Mouse (Mus musculus): ENCODE data around the gene Spsb4.

The Spsb4 gene

GRCm38 (mm10) chr9:96980037-96980997 is 38.3 kb downstream of the Spsb4 start:
- in situ Hi-C loops (cut with MboI, MseI) = no loop called here

- in situ Hi-C loops (cut with MboI, MseI) = no loop called here
Observed at GRCm38 (mm10) chr9:96979417-96980030, 39.1 kb downstream of the Spsb4 start.

- in situ Hi-C loops (cut with MboI, MseI) = no loop called here
Observed at GRCm38 (mm10) chr9:96978147-96978782, 40.4 kb downstream of the Spsb4 start.

- in situ Hi-C loops (cut with MboI, MseI) = no loop called here
Observed at GRCm38 (mm10) chr9:96977287-96978145, 41.1 kb downstream of the Spsb4 start.

- in situ Hi-C loops (cut with MboI, MseI) = no loop called here
Observed at GRCm38 (mm10) chr9:96973091-96973490, 45.6 kb downstream of the Spsb4 start.

GRCm38 (mm10) chr9:96971625-96972404 is 46.8 kb downstream of the Spsb4 start:
- in situ Hi-C loops (cut with MboI, MseI) = no loop called here

GRCm38 (mm10) chr9:96967516-96967915 is 51.1 kb downstream of the Spsb4 start:
- in situ Hi-C loops (cut with MboI, MseI) = no loop called here

- in situ Hi-C loops (cut with MboI, MseI) = no loop called here
Observed at GRCm38 (mm10) chr9:96966465-96966864, 52.2 kb downstream of the Spsb4 start.

- in situ Hi-C loops (cut with MboI, MseI) = no loop called here
Observed at GRCm38 (mm10) chr9:96963443-96964215, 55.0 kb downstream of the Spsb4 start.

- in situ Hi-C loops (cut with MboI, MseI) = no loop called here
Observed at GRCm38 (mm10) chr9:96962714-96963113, 55.9 kb downstream of the Spsb4 start.

- in situ Hi-C loops (cut with MboI, MseI) = no loop called here
Observed at GRCm38 (mm10) chr9:96961986-96962701, 56.5 kb downstream of the Spsb4 start.

- in situ Hi-C loops (cut with MboI, MseI) = no loop called here
Observed at GRCm38 (mm10) chr9:96961006-96961405, 57.6 kb downstream of the Spsb4 start.

- in situ Hi-C loops (cut with MboI, MseI) = no loop called here
Observed at GRCm38 (mm10) chr9:96960241-96960640, 58.4 kb downstream of the Spsb4 start.

- in situ Hi-C loops (cut with MboI, MseI) = no loop called here
Observed at GRCm38 (mm10) chr9:96959469-96959868, 59.2 kb downstream of the Spsb4 start.

GRCm38 (mm10) chr9:96958009-96958615 is 60.5 kb downstream of the Spsb4 start:
- in situ Hi-C loops (cut with MboI, MseI) = no loop called here

- in situ Hi-C loops (cut with MboI, MseI) = no loop called here
Observed at GRCm38 (mm10) chr9:96957298-96957865, 61.3 kb downstream of the Spsb4 start.

- in situ Hi-C loops (cut with MboI, MseI) = no loop called here
Observed at GRCm38 (mm10) chr9:96956646-96957297, 61.9 kb downstream of the Spsb4 start.

Data from regulatory T cell (primary cell).